Mouse (Mus musculus) CH12.LX (cell line): Measurements from ENCODE around the gene Ggcx.

Source experiments
- CTCF ChIP-seq, 2 experiments: IDR thresholded peaks in 1 of 2; conservative IDR thresholded peaks in 1 of 2; 2 replicates each; pipeline ENCODE4 v1.5.1; 2011 to 2012; ENCODE audit warnings: low read depth in 2 of 2, low read length in 2 of 2, improper control_type of control experiment in 1 of 2, inconsistent platforms in 1 of 2, mild to moderate bottlenecking in 1 of 2, moderate library complexity in 1 of 2
- ETS1 ChIP-seq: conservative IDR thresholded peaks from 2 replicates; pipeline ENCODE4 v1.6.1; 2012; ENCODE audit warnings: low read depth, mild to moderate bottlenecking, inconsistent platforms, low read length, improper control_type of control experiment, moderate library complexity
- GABPA ChIP-seq: IDR thresholded peaks from 2 replicates; pipeline ENCODE4 v1.6.1; 2012; ENCODE audit warnings: low read depth, low read length, improper control_type of control experiment, inconsistent platforms; ENCODE audit not compliant: insufficient replicate concordance
- IRF4 ChIP-seq: IDR thresholded peaks from 2 replicates; pipeline ENCODE4 v1.6.1; 2014; ENCODE audit warnings: low read depth, mild to moderate bottlenecking, inconsistent platforms, low read length, improper control_type of control experiment
- MAFK ChIP-seq: IDR thresholded peaks from 2 replicates; pipeline ENCODE4 v1.6.1; 2011; ENCODE audit warnings: low read length, improper control_type of control experiment; ENCODE audit not compliant: insufficient replicate concordance
- POLR2A ChIP-seq: IDR thresholded peaks from 2 replicates; pipeline ENCODE4 v1.6.1; 2011; ENCODE audit warnings: low read depth, mild to moderate bottlenecking, improper control_type of control experiment, low read length
- POLR2AphosphoS2 ChIP-seq: IDR thresholded peaks from 2 replicates; pipeline ENCODE4 v1.6.1; 2011; ENCODE audit warnings: low read depth, low read length, improper control_type of control experiment
- TCF12 ChIP-seq: IDR thresholded peaks from 2 replicates; pipeline ENCODE4 v1.6.1; 2014; ENCODE audit warnings: low read depth, mild to moderate bottlenecking, inconsistent platforms, low read length, improper control_type of control experiment

- TF ChIP-seq MAFK: no peak
- no peak for TF ChIP-seq TCF12
- TF ChIP-seq CTCF (conservative IDR thresholded peaks at IDR 0.05 in 1 of 2, IDR thresholded peaks at IDR 0.05 in 1 of 2; ENCODE audit: low read depth in 2 of 2, low read length in 2 of 2): no peak
- TF ChIP-seq ETS1: no peak
- no peak for TF ChIP-seq IRF4
- TF ChIP-seq GABPA: no peak
- no peak for TF ChIP-seq POLR2AphosphoS2
- TF ChIP-seq POLR2A: no peak
These were observed 43.0 kb upstream of the Ggcx start for GRCm38 (mm10) chr6:72371147-72371546.
